Mouse (Mus musculus): ENCODE measurements at regions not wholly inside any gene's neighbourhood (a gene's known extent, or its start where the extent isn't known, plus 50 kb on each side); places are given as distances from the start of the nearest gene placed in this dataset.

- no peaks in the 10 kb centered on the region for H3K36me3 ChIP-seq
- H3K4me1 ChIP-seq (replicated peaks): peaks cover 10% of the 10 kb centered on the region
- no peak overlapping the region for H3K27ac ChIP-seq
- H3K9ac ChIP-seq: no peak overlapping the region
- no peaks in the 10 kb centered on the region for H3K9me3 ChIP-seq
- H3K4me2 ChIP-seq: no peak overlapping the region
- no peak overlapping the region for H3K4me3 ChIP-seq
- no peaks in the 10 kb centered on the region for H3K27me3 ChIP-seq
- WGBS: 32% methylated on average over 5 of the region's 5 CpGs
- ATAC-seq (ENCODE audit: low FRiP score): no peak
These were observed 58.9 kb upstream of the Dcbld2 start for GRCm38 (mm10) chr16:58349354-58349753.

- WGBS: 47% methylated on average over 2 of the region's 2 CpGs
- no peak for ATAC-seq (ENCODE audit: low FRiP score)
- no peaks in the 10 kb centered on the region for H3K9me3 ChIP-seq
- no peak overlapping the region for H3K4me3 ChIP-seq
- peaks cover 14% of the 10 kb centered on the region for H3K4me1 ChIP-seq (replicated peaks)
- H3K27ac ChIP-seq: no peak overlapping the region
- H3K4me2 ChIP-seq: no peak overlapping the region
- no peaks in the 10 kb centered on the region for H3K36me3 ChIP-seq
- no peaks in the 10 kb centered on the region for H3K27me3 ChIP-seq
- H3K9ac ChIP-seq: no peak overlapping the region
These were observed 58.4 kb upstream of the Dcbld2 start for GRCm38 (mm10) chr16:58349802-58350201.

DNA sequence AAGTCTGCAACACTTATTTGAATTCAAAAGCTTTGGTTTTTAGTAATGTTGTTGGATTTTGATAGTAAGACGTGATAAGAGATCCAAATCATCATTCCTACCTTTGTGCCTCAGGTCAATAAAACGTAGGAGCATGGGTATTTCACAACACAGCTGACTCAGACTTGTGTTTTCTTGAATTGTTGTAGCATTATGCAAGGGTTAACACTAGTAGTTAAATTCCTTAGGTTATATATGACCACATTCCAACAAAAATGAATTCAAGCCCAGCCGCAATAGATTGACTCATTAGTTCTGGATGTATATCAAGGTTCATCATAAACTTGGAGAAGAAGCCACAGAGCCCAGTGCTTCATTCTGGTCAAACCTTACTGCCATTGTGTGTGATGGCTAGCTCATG lies 56.1 kb upstream of the Dcbld2 start:
- Histone ChIP-seq H3K36me3 (no peaks in the 10 kb centered on the region), H3K9ac (no peak overlapping the region), H3K27me3 (no peaks in the 10 kb centered on the region), H3K9me3 (no peaks in the 10 kb centered on the region), H3K27ac (no peak overlapping the region), H3K4me3 (no peak overlapping the region), H3K4me2 (no peak overlapping the region), H3K4me1 (replicated peaks) (peaks cover 15% of the 10 kb centered on the region)
- WGBS: 85% methylated on average over 3 of the region's 3 CpGs
- ATAC-seq (ENCODE audit: low FRiP score): no peak

DNA sequence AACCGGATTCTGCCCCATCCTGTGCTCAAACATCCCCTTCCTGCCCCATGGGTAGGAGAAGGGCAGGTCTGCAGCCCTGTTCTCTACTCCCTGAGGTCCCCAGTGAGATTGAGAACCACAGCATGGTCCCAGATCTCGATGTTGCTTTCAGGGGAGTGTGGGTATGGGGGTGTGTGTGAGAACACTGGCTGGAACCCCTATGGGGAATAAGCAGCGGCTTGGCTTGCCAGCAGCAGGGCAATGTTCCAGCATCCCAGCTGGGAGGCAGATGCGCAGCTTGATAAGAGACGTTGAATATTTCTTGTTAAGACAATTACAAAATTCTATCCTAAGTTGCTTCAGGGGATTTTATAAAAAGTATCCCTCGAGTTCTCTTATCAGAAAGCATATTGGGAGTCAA lies 53.7 kb upstream of the Dcbld2 start:
- Histone ChIP-seq H3K36me3 (no peaks in the 10 kb centered on the region), H3K9me3 (no peaks in the 10 kb centered on the region), H3K27me3 (no peaks in the 10 kb centered on the region), H3K27ac (no peak overlapping the region), H3K4me2 (no peak overlapping the region), H3K4me3 (no peak overlapping the region), H3K9ac (no peak overlapping the region), H3K4me1 (replicated peaks) (peaks cover 8% of the 10 kb centered on the region)
- peak; percentile 65; the same call in 1 of the 2 replicates for ATAC-seq (ENCODE audit: low FRiP score)
- WGBS: 48% methylated on average over 6 of the region's 6 CpGs

Measured in hindbrain, embryonic 13.5 days (tissue).